In the genomic region with DNA sequence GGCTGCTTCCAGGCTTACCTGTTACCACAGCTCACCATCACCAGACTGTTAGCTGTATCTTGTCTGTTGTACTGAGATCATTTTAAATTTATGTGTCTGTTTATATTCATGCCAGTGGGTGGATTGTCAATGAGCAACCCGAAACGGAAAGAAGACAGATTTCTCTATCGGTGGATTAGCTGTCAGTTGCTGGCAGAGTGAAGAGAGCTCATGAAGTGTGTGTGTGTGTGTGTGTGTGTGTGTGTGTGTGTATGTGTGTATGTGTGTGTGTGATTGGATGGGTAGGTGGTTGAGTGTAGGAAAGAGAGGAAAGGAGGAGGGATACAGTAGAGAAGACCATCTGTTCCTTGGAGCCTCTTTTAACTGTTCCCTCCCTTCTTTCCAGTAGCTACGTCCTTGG, we compare ENCODE assay signal across 21 mouse cellular contexts.
DNase-seq lines count a peak whose midpoint lies in the region; ATAC-seq lines count a peak whose summit lies in the region.
"Had no signal": no experiment of that assay in that cellular context is flagged by ENCODE, and none has a peak within 500 bp of the region (broad histone marks: within the 10 kb centered on the region; RNA-seq: fewer than 3 reads in every experiment).

No protein-coding gene starts in this region.

- no peaks in the 10 kb centered on the region for H3K27me3 ChIP-seq in forebrain, embryonic 16.5 days (replicated peaks; ENCODE audit: control insufficient read depth, insufficient read depth, low read length)
- no peaks in the 10 kb centered on the region for H3K27me3 ChIP-seq in kidney, embryonic 14.5 days (ENCODE audit: control insufficient read depth, insufficient read depth, low read length)
- H3K27me3 ChIP-seq: CH12.LX had no signal

- no peak overlapping the region for H3K4me2 ChIP-seq in forebrain, embryonic 16.5 days (ENCODE audit: low read length)
- H3K4me2 ChIP-seq in kidney, embryonic 14.5 days (replicated peaks; ENCODE audit: low read depth, low read length): no peak overlapping the region

- peaks cover 11% of the 10 kb centered on the region for H3K4me1 ChIP-seq in forebrain, embryonic 16.5 days (replicated peaks; ENCODE audit: control insufficient read depth, insufficient read depth, low read length)
- H3K4me1 ChIP-seq in kidney, embryonic 14.5 days (ENCODE audit: control insufficient read depth, insufficient read depth, low read length): no peaks in the 10 kb centered on the region
- H3K4me1 ChIP-seq: megakaryocyte, embryonic 14.5 days had no signal

- H3K27ac ChIP-seq in forebrain, embryonic 16.5 days (ENCODE audit: low read length): no peak overlapping the region
- no peak overlapping the region for H3K27ac ChIP-seq in kidney, embryonic 14.5 days (ENCODE audit: low read depth, low read length)
- H3K27ac ChIP-seq: embryonic facial prominence, embryonic 10.5 days had no signal

- 60% methylated on average over 4 of the region's 4 CpGs for WGBS in forebrain, embryonic 16.5 days
- WGBS in kidney, embryonic 14.5 days: 88% methylated on average over 4 of the region's 4 CpGs

- H3K9ac ChIP-seq in forebrain, embryonic 16.5 days (replicated peaks; ENCODE audit: low read depth, low read length): no peak overlapping the region
- H3K9ac ChIP-seq in kidney, embryonic 14.5 days (ENCODE audit: low read depth, low read length): no peak overlapping the region
- H3K9ac ChIP-seq: liver, postnatal 0 days had no signal

- peak; percentile 74 for ATAC-seq in frontal cortex, adult (ENCODE audit: low TSS enrichment)
- ATAC-seq in forebrain, embryonic 16.5 days: peak; percentile 69
- no peak for ATAC-seq in kidney, embryonic 14.5 days (ENCODE audit: low FRiP score, low TSS enrichment)
- no peak for ATAC-seq in inflammation-experienced regulatory T-cells, adult 6 months
- ATAC-seq: liver, postnatal 0 days had no signal

- H3K4me3 ChIP-seq in forebrain, embryonic 16.5 days (replicated peaks; ENCODE audit: low read length): no peak overlapping the region
- no peak overlapping the region for H3K4me3 ChIP-seq in kidney, embryonic 14.5 days (ENCODE audit: low read length)
- H3K4me3 ChIP-seq: embryonic facial prominence, embryonic 10.5 days; megakaryocyte, embryonic 14.5 days had no signal

- DNase-seq in frontal cortex, postnatal 25 days (ENCODE audit: low spot score in 2 of 2): no peak
- DNase-seq in layer of hippocampus, adult 8-10 months (ENCODE audit: low spot score in 2 of 2): peak; percentile 65 to 67
- DNase-seq in right cerebral cortex, adult 2 months (ENCODE audit: low spot score in 2 of 2): peak; percentile 60 to 71
- DNase-seq in kidney, postnatal 10 days: no peak
- DNase-seq: adrenal gland, postnatal 25 days; cerebellum, adult 2 months; gastrocnemius, postnatal 25 days; kidney, adult 2 months; kidney, postnatal 25 days; liver; liver, postnatal 0 days; lung, postnatal 14 days; midbrain, embryonic 14.5 days; thymus, postnatal 14 days had no signal

- H3K9me3 ChIP-seq in forebrain, embryonic 16.5 days (ENCODE audit: control insufficient read depth, low read length): no peaks in the 10 kb centered on the region
- no peaks in the 10 kb centered on the region for H3K9me3 ChIP-seq in kidney, embryonic 14.5 days (ENCODE audit: control insufficient read depth, low read length)
- H3K9me3 ChIP-seq: embryonic facial prominence, embryonic 10.5 days; megakaryocyte, embryonic 14.5 days had no signal

- no peaks in the 10 kb centered on the region for H3K36me3 ChIP-seq in forebrain, embryonic 16.5 days (ENCODE audit: control insufficient read depth, insufficient read depth)
- H3K36me3 ChIP-seq in kidney, embryonic 14.5 days (ENCODE audit: control insufficient read depth, insufficient read depth, low read length): no peaks in the 10 kb centered on the region
- H3K36me3 ChIP-seq: embryonic facial prominence, embryonic 10.5 days had no signal

Comparison
In these comparisons a context has a peak if more than half of its experiments do, and no peak if none do; other contexts are left out.
1. ATAC-seq: peak in frontal cortex, adult (single experiment) and forebrain, embryonic 16.5 days (single experiment); none in kidney, embryonic 14.5 days (single experiment) and inflammation-experienced regulatory T-cells, adult 6 months (single experiment).
2. DNase-seq: peak in layer of hippocampus, adult 8-10 months (2 of 2) and right cerebral cortex, adult 2 months (2 of 2); none in frontal cortex, postnatal 25 days (0 of 2) and kidney, postnatal 10 days (single experiment).